Mouse (Mus musculus) erythroblast, embryonic 14.5 days (primary cell): ENCODE results near the gene Ptprg.

ENCODE experiments used
- GATA1 ChIP-seq: IDR thresholded peaks from 2 replicates; pipeline ENCODE4 v1.6.1; 2012; ENCODE audit warnings: low read length, inconsistent platforms, mixed read lengths
- TAL1 ChIP-seq: IDR thresholded peaks from 3 replicates; pipeline ENCODE4 v1.6.1; 2012; ENCODE audit warnings: low read length, inconsistent platforms, mixed read lengths

- TF ChIP-seq GATA1: no peak
- no peak for TF ChIP-seq TAL1
Measured at GRCm38 (mm10) chr14:11712146-11712545, 158.8 kb downstream of the Ptprg start.
